Mouse (Mus musculus): ENCODE measurements around the gene Ppie.
"Not testable (repeated sequence)": the region's sequence is repeated elsewhere in the genome, so short reads cannot be mapped to it uniquely, and the experiment has no call there.

The Ppie gene

GRCm38 (mm10) chr4:123114651-123115050 lies 25.1 kb downstream of the Ppie start:
- DNase-seq (ENCODE audit: low spot score) = not testable (repeated sequence)

- no peak for DNase-seq (ENCODE audit: low spot score)
Measured at GRCm38 (mm10) chr4:123112216-123112764, 27.5 kb downstream of the Ppie start.

GRCm38 (mm10) chr4:123111275-123111983 lies 28.3 kb downstream of the Ppie start:
- DNase-seq (ENCODE audit: low spot score) = not testable (repeated sequence)

GRCm38 (mm10) chr4:123110751-123111150 lies 29.0 kb downstream of the Ppie start:
- DNase-seq (ENCODE audit: low spot score) = no peak

GRCm38 (mm10) chr4:123108056-123108455 lies 31.7 kb downstream of the Ppie start:
- no peak for DNase-seq (ENCODE audit: low spot score)

GRCm38 (mm10) chr4:123106864-123107263 lies 32.9 kb downstream of the Ppie start:
- no peak for DNase-seq (ENCODE audit: low spot score)

- not testable (repeated sequence) for DNase-seq (ENCODE audit: low spot score)
Measured at GRCm38 (mm10) chr4:123105929-123106328, 33.8 kb downstream of the Ppie start.

- no peak for DNase-seq (ENCODE audit: low spot score)
Measured at GRCm38 (mm10) chr4:123105451-123105790, 34.3 kb downstream of the Ppie start.

- DNase-seq (ENCODE audit: low spot score) = no peak
Measured at GRCm38 (mm10) chr4:123104651-123105450, 34.9 kb downstream of the Ppie start, which contains the start of gene Bmp8b. Bmp8b (plus strand) TSS chr4:123105165.

- no peak for DNase-seq (ENCODE audit: low spot score)
Measured at GRCm38 (mm10) chr4:123093869-123094268, 45.9 kb downstream of the Ppie start.

- no peak for DNase-seq (ENCODE audit: low spot score)
Measured at GRCm38 (mm10) chr4:123093064-123093776, 46.5 kb downstream of the Ppie start.

- DNase-seq (ENCODE audit: low spot score) = no peak
Measured at GRCm38 (mm10) chr4:123092621-123093020, 47.1 kb downstream of the Ppie start.

GRCm38 (mm10) chr4:123086381-123086780 lies 53.4 kb downstream of the Ppie start:
- DNase-seq (ENCODE audit: low spot score) = no peak

GRCm38 (mm10) chr4:123085290-123085689 lies 54.5 kb downstream of the Ppie start:
- no peak for DNase-seq (ENCODE audit: low spot score)

GRCm38 (mm10) chr4:123083323-123083902 lies 56.3 kb downstream of the Ppie start:
- no peak for DNase-seq (ENCODE audit: low spot score)

- peak; percentile 86 for DNase-seq (ENCODE audit: low spot score)
Measured at GRCm38 (mm10) chr4:123082283-123083163, 57.2 kb downstream of the Ppie start.

- no peak for DNase-seq (ENCODE audit: low spot score)
Measured at GRCm38 (mm10) chr4:123080791-123081190, 59.0 kb downstream of the Ppie start.

GRCm38 (mm10) chr4:123078231-123078630 lies 61.5 kb downstream of the Ppie start:
- no peak for DNase-seq (ENCODE audit: low spot score)
